Mouse (Mus musculus): ENCODE results near the gene Sorbs1.

The Sorbs1 gene

GRCm38 (mm10) chr19:40435797-40436196 is 77.8 kb downstream of the Sorbs1 start:
- no peak for DNase-seq

DNA sequence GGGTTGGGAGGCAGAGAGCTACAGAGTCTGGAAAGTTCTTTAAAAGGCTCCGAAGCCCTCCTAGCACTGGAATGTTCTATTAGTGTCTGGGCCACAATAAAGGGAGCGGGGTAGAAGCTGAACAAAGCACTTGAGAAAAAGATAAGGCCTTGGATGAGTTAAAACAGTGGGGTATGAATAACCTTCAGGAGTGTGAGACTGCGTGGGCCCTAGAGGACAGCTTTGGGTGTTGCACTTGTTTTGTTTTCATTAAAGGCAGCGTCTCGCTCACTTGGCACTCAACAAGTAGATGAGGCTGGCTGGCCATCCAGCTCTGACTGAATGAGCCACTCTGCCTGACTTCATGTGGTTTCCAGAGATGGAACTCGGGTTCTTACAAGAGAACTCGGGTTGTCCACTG is 78.5 kb downstream of the Sorbs1 start:
- no peak for DNase-seq

- peak; percentile 62 for DNase-seq
Observed at GRCm38 (mm10) chr19:40434042-40434869, 79.3 kb downstream of the Sorbs1 start.

DNA sequence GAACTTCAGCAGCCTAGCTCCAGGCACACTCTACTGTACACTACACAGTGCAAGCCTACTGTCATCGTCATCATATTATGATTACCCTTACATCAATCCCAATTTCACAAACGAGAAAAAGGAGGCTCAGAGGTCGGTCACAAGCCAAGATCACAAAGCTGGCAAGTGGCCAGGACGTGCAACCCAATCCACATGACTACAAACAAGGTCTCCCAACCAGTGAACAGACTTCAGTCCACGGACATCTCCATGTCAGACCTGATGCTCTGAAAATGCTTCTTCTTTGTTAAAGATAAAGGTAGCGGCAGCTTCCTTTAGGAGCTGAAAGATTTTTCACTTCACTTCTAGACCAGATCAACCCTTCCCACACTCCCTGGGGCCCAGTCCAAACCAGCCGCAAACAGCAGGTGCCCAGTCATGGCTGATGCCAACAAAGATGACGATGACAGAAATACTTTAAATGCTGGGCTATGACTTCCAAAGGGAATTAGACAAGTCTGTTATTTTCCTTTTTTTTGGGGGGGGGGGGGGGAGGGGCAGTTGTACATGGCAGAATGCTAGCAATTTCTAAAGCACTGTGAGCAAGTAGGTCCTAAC is 80.2 kb downstream of the Sorbs1 start:
- DNase-seq: no peak

GRCm38 (mm10) chr19:40431969-40432368 is 81.6 kb downstream of the Sorbs1 start:
- no peak for DNase-seq

DNA sequence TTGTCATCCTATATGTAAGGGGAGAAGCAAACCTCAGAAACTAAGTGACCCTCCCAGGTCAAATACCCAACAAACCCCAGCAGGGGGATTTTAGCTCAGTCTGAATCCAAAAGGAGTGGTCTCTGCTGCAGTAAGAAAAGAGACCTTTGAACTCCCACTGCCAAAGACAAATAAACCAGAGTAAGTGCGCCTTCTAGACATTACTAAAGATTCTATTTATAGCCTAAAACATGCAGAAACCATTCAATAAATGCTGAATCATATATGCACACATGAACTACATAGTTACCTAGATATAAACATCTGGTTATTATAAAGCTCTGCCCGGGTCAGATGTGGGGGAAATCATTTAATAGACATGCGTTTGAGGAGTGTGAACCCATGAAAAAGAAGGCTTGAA is 84.0 kb downstream of the Sorbs1 start:
- DNase-seq: no peak

- no peak for DNase-seq
Observed at GRCm38 (mm10) chr19:40429169-40429568, 84.4 kb downstream of the Sorbs1 start.

- DNase-seq: no peak
Observed at GRCm38 (mm10) chr19:40426103-40426960, 87.2 kb downstream of the Sorbs1 start.

DNA sequence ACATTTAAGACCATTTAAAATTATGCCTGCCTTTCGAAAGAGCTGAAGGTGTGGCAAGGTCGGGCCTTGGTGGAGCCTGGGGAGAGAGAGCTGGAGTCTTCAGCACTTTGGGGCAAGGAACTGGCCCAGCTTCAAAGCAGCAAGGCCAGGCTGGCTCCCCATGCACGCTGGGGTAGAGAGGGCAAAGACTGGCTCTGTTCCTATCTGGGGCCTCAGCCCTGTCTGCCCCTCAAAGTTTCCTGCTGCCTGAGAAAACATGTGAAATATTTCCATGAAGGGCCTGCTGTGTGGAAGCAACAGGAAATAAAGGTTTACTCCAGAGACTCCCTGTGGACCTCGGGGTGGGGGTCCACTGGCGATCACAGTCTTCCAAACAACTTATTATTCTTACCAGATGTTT is 88.3 kb downstream of the Sorbs1 start:
- DNase-seq: no peak

DNA sequence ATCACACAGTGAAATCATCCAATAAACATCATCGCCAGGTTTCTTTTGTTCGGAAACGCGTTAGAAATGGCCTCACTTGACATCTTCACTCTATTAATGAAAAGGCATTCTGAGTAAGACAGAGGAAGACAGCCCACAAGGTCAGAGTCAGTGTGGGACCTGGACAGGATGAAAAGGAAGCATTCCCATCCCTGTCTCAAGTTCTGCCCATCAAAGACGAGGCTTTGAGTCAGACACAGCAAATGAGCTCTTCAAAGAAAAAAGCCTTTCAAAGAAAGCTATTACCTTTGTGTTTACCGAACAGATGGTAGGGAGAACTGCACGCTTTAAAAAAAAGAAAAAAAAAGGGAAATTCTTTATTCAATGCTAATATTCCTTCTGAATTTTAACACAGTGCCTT is 92.5 kb downstream of the Sorbs1 start:
- no peak for DNase-seq

DNA sequence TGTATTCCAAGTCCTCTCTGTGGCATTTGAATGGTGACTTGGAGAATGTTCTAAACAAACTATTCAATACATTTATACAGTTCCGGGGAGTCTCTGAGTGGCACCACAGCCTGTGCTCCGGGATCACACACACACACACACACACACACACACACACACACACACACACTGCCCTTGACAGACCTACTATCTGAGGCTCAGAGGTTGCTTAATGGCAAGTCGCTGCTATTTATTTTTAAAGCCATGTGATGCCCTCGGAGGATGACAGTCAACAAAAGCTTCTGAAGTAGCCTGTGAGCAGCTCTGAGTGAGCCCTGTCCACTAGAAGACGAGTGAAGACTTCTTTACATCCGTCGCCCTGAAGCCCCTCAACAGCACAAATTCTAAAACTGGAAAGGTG is 94.3 kb downstream of the Sorbs1 start:
- DNase-seq: no peak

- DNase-seq: no peak
Observed at GRCm38 (mm10) chr19:40417155-40417821, 96.3 kb downstream of the Sorbs1 start.

- DNase-seq: no peak
Observed at GRCm38 (mm10) chr19:40415725-40416124, 97.9 kb downstream of the Sorbs1 start.

GRCm38 (mm10) chr19:40414798-40415475 is 98.6 kb downstream of the Sorbs1 start:
- DNase-seq: no peak

GRCm38 (mm10) chr19:40414386-40414785 is 99.2 kb downstream of the Sorbs1 start:
- DNase-seq: no peak

- DNase-seq: no peak
Observed at GRCm38 (mm10) chr19:40411379-40411813, 102.2 kb downstream of the Sorbs1 start.

GRCm38 (mm10) chr19:40410511-40410910 is 103.1 kb downstream of the Sorbs1 start:
- DNase-seq: no peak

DNA sequence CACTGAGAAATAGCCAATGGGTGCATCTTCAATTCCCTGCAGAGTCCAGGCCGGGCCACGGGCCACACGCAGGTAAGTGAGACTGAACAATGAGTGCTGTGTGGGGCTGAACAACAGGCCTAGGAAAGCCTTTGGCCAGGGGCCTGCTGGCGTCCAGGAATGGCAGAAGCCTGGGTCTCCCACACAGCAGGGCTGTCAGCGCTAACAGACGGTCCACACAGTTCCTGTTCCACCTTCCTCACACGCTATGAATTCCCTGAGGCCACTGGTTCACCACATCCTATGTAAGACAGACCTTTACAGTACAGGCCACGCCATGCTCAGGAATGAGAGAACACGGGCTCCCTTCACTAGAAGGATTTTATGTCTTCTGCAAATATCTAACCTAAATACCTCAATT is 103.5 kb downstream of the Sorbs1 start:
- no peak for DNase-seq

DNA sequence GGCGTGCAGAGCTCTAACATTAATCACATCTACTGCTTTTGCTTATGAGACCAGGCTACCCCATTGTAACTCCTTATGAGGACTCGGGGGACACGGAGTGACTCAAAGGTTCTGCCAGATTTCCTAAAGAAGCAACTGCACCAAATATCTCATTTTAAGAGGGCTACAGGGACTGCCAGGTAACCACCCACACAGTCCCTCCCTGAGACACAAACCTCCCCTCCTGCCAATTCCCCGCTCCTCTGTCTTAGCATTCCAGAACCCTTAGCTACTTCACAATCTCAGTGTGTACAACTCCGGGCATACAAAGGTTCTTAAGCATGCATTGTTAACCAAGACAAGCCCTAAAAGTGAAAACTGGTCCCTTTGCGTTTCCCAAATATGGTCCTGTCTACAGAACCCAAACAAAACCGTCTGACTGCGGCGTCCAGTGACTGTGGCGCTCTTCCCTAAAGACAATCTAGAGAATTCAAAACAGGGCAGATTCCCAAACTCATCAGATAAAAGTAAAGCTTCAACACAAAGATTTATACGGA is 104.0 kb downstream of the Sorbs1 start:
- no peak for DNase-seq

- no peak for DNase-seq
Observed at GRCm38 (mm10) chr19:40407186-40407585, 106.4 kb downstream of the Sorbs1 start.

DNA sequence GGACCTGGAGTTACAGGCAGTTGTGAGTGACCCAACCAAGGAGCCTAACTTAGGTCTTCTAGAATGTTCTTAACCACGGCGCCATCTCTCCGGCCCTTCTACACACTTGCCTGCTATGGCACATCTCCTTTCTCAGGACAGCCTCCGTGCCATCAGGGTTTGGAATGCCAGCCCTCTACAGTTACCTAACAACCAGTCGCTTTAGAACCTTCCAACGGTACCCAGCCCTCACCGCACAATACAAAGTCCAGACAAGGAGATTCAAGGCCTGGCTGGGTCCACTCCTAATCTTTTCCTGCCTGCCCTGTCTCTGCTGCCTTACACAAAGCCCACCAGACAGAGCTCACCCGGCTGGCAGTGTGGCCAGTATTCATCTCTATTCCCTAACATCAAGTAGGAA is 106.9 kb downstream of the Sorbs1 start:
- DNase-seq: no peak

DNA sequence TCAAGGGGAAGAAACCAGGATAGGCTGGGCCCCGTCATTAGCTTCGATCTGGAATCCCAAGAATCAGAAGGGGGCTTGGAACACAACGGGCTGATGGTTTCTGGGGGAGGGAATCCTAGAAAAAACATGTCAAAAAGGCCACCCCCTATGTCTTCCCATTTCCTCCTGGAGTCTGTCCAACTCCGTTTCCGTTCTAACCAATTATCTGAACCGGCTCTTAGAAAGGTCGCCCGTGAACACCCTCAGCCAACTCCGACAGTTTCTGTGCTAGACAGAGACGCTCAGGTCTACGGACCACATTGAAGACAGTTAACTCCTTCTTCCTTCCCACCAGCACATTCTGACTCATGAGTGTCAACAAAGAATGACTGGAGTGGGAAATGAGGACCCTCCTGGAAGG is 107.8 kb downstream of the Sorbs1 start:
- DNase-seq: no peak
